Mouse (Mus musculus) urinary bladder, adult 2 months (tissue): ENCODE data around the gene Ankrd6. TPM values are rescaled to one million over a fixed set of nuclear protein-coding genes. Genes with fewer than 3 reads are reported as not detected.

ENCODE experiments used
- DNase-seq: peaks from one replicate; pipeline ENCODE4 v3.0.0; 2022; ENCODE audit warnings: low spot score
- polyA plus RNA-seq: library from polyadenylated mRNA; depleted of rRNA; stranded (reverse); fragments of >200 nt; gene quantifications from 2 replicates; pipeline ENCODE4 v1.2.3, GENCODE M21; 2012; rRNA removed

Ankrd6 gene
- polyA plus RNA-seq, 1 experiment = 0.96 TPM

DNA sequence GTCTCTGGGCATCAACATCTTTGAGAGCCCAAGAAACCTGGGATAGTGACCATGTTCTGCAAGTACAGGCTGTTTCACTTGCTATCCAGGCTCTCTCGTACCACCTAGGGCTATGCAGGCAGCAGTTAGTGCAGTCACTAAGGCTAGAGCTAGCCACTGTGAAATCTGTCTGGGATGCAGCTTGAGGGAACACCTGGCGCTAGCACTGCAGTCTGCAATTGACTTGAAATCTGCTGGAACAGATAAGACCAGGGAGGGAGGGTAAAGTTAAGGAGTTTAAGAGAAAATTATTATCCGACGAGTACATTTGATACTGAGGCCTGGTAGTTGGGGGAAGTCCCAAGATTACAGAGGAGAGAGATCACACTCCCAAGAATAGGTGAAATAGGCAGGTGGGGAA, 170.6 kb downstream of the Ankrd6 start:
- DNase-seq = no peak

DNA sequence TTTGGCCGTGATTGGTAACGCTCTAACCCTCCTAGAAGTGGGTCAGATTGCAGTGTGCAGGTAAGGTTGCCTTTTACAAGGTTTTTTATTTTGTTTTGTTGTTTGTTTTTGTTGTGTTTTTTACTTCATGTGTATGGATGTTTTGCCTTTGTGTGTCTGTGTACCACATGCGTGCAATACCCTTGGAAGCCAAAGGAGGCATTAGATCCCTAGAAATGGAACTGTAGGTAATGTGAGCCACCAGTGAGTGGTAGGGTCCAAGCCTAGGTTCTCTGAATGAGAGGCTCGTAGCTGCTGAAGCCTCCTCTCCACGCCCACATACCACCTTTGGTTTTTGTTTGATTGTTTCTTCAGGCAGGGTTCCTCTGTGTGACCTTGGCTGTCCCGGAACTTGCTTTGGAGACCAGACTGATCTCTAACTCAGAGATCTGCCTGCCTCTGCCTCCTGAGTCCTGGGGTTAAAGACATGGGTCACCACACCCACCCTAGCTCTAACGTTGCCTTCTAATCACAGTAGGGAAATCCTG, 180.3 kb downstream of the Ankrd6 start:
- no peak for DNase-seq

- no peak for DNase-seq
Measured at GRCm38 (mm10) chr4:32768046-32768445, 182.6 kb downstream of the Ankrd6 start.

DNA sequence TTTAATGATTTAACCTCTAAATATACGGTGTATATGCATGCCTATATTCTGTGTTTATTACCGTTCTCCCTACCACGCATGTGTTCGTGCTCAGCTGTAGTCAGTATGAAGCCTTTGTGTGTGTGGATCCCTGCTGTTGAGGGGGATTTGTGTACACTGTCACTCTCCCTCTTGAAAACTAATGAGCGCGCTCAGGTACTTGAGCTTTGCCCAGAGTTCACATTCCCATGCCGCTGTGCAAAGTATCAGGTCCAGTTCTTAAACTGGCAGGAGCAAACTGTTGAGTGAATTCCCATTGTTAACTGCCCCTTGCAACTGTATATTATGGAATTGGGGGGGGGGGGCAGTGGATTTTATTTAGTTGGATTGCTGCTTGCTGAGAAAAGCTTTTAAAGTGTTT, 183.2 kb downstream of the Ankrd6 start:
- no peak for DNase-seq

DNA sequence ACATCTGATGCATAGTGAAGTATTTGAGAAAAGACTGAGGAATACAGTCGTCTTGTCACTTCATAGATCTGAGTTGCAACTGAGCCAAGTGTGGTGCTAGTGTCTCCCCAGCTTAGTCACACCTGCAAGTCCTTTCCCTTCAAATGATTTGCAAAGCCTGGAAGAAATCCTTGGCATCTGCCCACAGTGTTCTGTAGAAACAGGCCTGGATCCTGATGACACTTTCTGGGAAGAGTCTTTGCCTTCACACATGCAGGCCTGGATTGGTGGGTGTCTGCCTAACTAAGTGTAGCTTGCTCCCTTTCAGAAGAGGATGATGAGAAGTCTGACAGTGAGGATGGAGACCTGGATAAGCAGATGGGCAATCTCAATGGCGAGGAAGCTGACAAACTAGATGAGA, 193.2 kb downstream of the Ankrd6 start:
- DNase-seq = no peak

Other genes starting within 250 kb of the Ankrd6 start
- 59.9 and 79.3 TPM in 2 replicates for gene Lyrm2, start 150.6 kb downstream of the Ankrd6 start, polyA plus RNA-seq
- gene Rragd, start 32.2 kb upstream of the Ankrd6 start, polyA plus RNA-seq = 1.8 and 2.2 TPM in 2 replicates
- gene Ube2j1, start 80.6 kb upstream of the Ankrd6 start, polyA plus RNA-seq = 28.5 and 32.6 TPM in 2 replicates
- gene Gabrr2, start 112.2 kb upstream of the Ankrd6 start, polyA plus RNA-seq = 0.07 and 0.17 TPM in 2 replicates
- 0.10 TPM in 1 of 2 replicates, not detected in the other for gene Gabrr1, start 181.7 kb upstream of the Ankrd6 start, polyA plus RNA-seq
- 2.1 and 2.2 TPM in 2 replicates for gene Pm20d2, start 238.9 kb upstream of the Ankrd6 start, polyA plus RNA-seq